Mouse (Mus musculus) stomach, embryonic 14.5 days (tissue): ENCODE results near the gene a. TPM values are rescaled to one million over a fixed set of nuclear protein-coding genes. Genes with fewer than 3 reads are reported as not detected.
"Not testable (repeated sequence)": the region's sequence is repeated elsewhere in the genome, so short reads cannot be mapped to it uniquely, and the experiment has no call there.

Experiments used
- ATAC-seq: fragments of 200-750 bp; cut with Nextera tagmentation; 2 replicates; pipeline ENCODE4 v1.8.0; 2017; ENCODE audit warnings: low read depth, moderate TSS enrichment; ENCODE audit not compliant: insufficient number of reproducible peaks, insufficient read depth, low FRiP score
- H3K27ac ChIP-seq: fragments of 300-500 bp; sonication (generic); 2 replicates; pipeline ENCODE4 v1.5.1; 2014; ENCODE audit warnings: mild to moderate bottlenecking, low read length, moderate library complexity, mixed read lengths
- H3K27me3 ChIP-seq: fragments of 300-500 bp; sonication (generic); 2 replicates; pipeline ENCODE4 v1.6.1; 2014; ENCODE audit warnings: low read length, control low read depth, mixed read lengths; ENCODE audit not compliant: control insufficient read depth, insufficient read depth
- H3K36me3 ChIP-seq: fragments of 300-500 bp; sonication (generic); 2 replicates; pipeline ENCODE4 v1.6.1; 2014; ENCODE audit warnings: mild to moderate bottlenecking, control low read depth, low read length, moderate library complexity, mixed read lengths; ENCODE audit not compliant: control insufficient read depth, insufficient read depth
- H3K4me1 ChIP-seq: fragments of 300-500 bp; sonication (generic); 2 replicates; pipeline ENCODE4 v1.6.1; 2014; ENCODE audit warnings: low read length, control low read depth, mixed read lengths; ENCODE audit not compliant: control insufficient read depth, insufficient read depth
- H3K4me2 ChIP-seq: fragments of 300-500 bp; sonication (generic); replicated peaks from 2 replicates; pipeline ENCODE4 v1.6.1; 2014; ENCODE audit warnings: low read depth, low read length, control low read depth
- H3K4me3 ChIP-seq: fragments of 300-500 bp; sonication (generic); 2 replicates; pipeline ENCODE4 v1.5.1; 2014; ENCODE audit warnings: low read depth, low read length, control low read depth
- H3K9ac ChIP-seq: fragments of 300-500 bp; sonication (generic); replicated peaks from 2 replicates; pipeline ENCODE4 v1.6.1; 2014; ENCODE audit warnings: low read depth, mild to moderate bottlenecking, control low read depth, low read length, moderate library complexity, mixed read lengths
- H3K9me3 ChIP-seq: fragments of 300-500 bp; sonication (generic); 2 replicates; pipeline ENCODE4 v1.6.1; 2016; ENCODE audit warnings: low read depth, low read length, control low read depth; ENCODE audit not compliant: control insufficient read depth
- WGBS: fragments of 180-500 bp; shearing (Covaris S2); extraction: QIAGEN DNeasy Blood & Tissue Kit; methylation state at CpG from one replicate; pipeline ENCODE4 v1.1.7; 2014; 5-methylcytosine and 5-hydroxymethylcytosine counted together
- polyA plus RNA-seq: library from polyadenylated mRNA; unstranded; fragments of >200 nt; fragmentation: Nextera tagmentation; extraction: Ambion mirVana; gene quantifications from 2 replicates; pipeline ENCODE4 v1.2.1, GENCODE M21; 2014

Gene a
- polyA plus RNA-seq, 1 experiment from 2014 or later = not detected

- H3K4me2 ChIP-seq = no peak overlapping the region
- WGBS = 84% methylated on average over 6 of the region's 6 CpGs
- no peak overlapping the region for H3K27ac ChIP-seq
- no peak overlapping the region for H3K9ac ChIP-seq
- H3K36me3 ChIP-seq = no peaks in the 10 kb centered on the region
- H3K4me3 ChIP-seq = no peak overlapping the region
- H3K27me3 ChIP-seq = no peaks in the 10 kb centered on the region
- no peak for ATAC-seq
- no peaks in the 10 kb centered on the region for H3K9me3 ChIP-seq
- no peaks in the 10 kb centered on the region for H3K4me1 ChIP-seq
Observed at GRCm38 (mm10) chr2:155012991-155013390, 221.8 kb downstream of the a start.

GRCm38 (mm10) chr2:155016751-155017150 lies 225.5 kb downstream of the a start:
- not testable (repeated sequence) for H3K4me1 ChIP-seq, H3K9me3 ChIP-seq, H3K36me3 ChIP-seq, H3K27ac ChIP-seq, H3K27me3 ChIP-seq, H3K4me3 ChIP-seq, ATAC-seq, H3K4me2 ChIP-seq, H3K9ac ChIP-seq
- WGBS = 30% methylated on average over 5 of the region's 9 CpGs

GRCm38 (mm10) chr2:155018251-155018755 lies 227.1 kb downstream of the a start, which contains the start of gene Gm14226:
Gene Gm14226, plus strand, starts transcription at chr2:155018266.
- Histone ChIP-seq H3K9ac (peak within 1 kb of the TSS; percentile 19), H3K4me3 (peak within 1 kb of the TSS; percentile 40), H3K4me2 (peak within 1 kb of the TSS; percentile 90), H3K27ac (peak within 1 kb of the TSS; percentile 86)
- H3K36me3 ChIP-seq, H3K4me1 ChIP-seq, H3K27me3 ChIP-seq, H3K9me3 ChIP-seq, ATAC-seq: not testable (repeated sequence)
- WGBS = 2% methylated on average over 24 of the region's 26 CpGs

GRCm38 (mm10) chr2:155018762-155019641 lies 227.8 kb downstream of the a start:
- Histone ChIP-seq H3K4me3 (peak overlapping the region; percentile 40), H3K4me1 (peaks cover 3% of the 10 kb centered on the region; the same call in 1 of the 2 replicates), H3K27me3 (no peaks in the 10 kb centered on the region), H3K4me2 (peak overlapping the region; percentile 90), H3K36me3 (no peaks in the 10 kb centered on the region), H3K9ac (peak overlapping the region; percentile 19), H3K9me3 (no peaks in the 10 kb centered on the region), H3K27ac (peak overlapping the region; percentile 86)
- ATAC-seq = peak; percentile 90; the same call in 1 of the 2 replicates
- under 1% methylated on average over 38 of the region's 38 CpGs for WGBS

GRCm38 (mm10) chr2:155019673-155020072 lies 228.5 kb downstream of the a start:
- whole genome bisulfite sequencing = 1% methylated on average over 22 of the region's 22 CpGs
- peak; percentile 80; the same call in 1 of the 2 replicates for ATAC-seq

GRCm38 (mm10) chr2:155020247-155020826 lies 229.1 kb downstream of the a start:
- not testable (repeated sequence) for ATAC-seq, H3K4me2 ChIP-seq

More at GRCm38 (mm10) chr2:155019673-155020072, 228.5 kb downstream of the a start:
- Histone ChIP-seq H3K27me3 (no peaks in the 10 kb centered on the region), H3K27ac (peak overlapping the region; percentile 86), H3K9me3 (no peaks in the 10 kb centered on the region), H3K9ac (peak overlapping the region; percentile 19; the same call in 1 of the 2 replicates), H3K4me1 (peaks cover 3% of the 10 kb centered on the region; the same call in 1 of the 2 replicates), H3K4me3 (peak overlapping the region; percentile 40), H3K4me2 (peak overlapping the region; percentile 90), H3K36me3 (no peaks in the 10 kb centered on the region)

GRCm38 (mm10) chr2:155030831-155031230 lies 239.6 kb downstream of the a start:
- no peak for ATAC-seq
- no peaks in the 10 kb centered on the region for H3K9me3 ChIP-seq
- no peak overlapping the region for H3K27ac ChIP-seq
- WGBS = 43% methylated on average over 7 of the region's 7 CpGs
- H3K36me3 ChIP-seq = no peaks in the 10 kb centered on the region
- H3K4me3 ChIP-seq = no peak overlapping the region
- H3K27me3 ChIP-seq = no peaks in the 10 kb centered on the region
- no peak overlapping the region for H3K9ac ChIP-seq
- no peak overlapping the region for H3K4me2 ChIP-seq
- H3K4me1 ChIP-seq = 0 out of 2 replicates have a peak, but pooled peaks cover 4% of the 10 kb centered on the region

More at GRCm38 (mm10) chr2:155020247-155020826, 229.1 kb downstream of the a start:
- 45% methylated on average over 20 of the region's 20 CpGs for WGBS
- not testable (repeated sequence) for H3K27ac ChIP-seq, H3K4me3 ChIP-seq, H3K9ac ChIP-seq, H3K36me3 ChIP-seq, H3K9me3 ChIP-seq, H3K27me3 ChIP-seq, H3K4me1 ChIP-seq

GRCm38 (mm10) chr2:155032938-155033710 lies 241.9 kb downstream of the a start:
- ATAC-seq = peak; percentile 49; the same call in 1 of the 2 replicates
- Histone ChIP-seq H3K4me3 (no peak overlapping the region), H3K9me3 (no peaks in the 10 kb centered on the region), H3K9ac (no peak overlapping the region), H3K4me1 (0 out of 2 replicates have a peak, but pooled peaks cover 4% of the 10 kb centered on the region), H3K27me3 (no peaks in the 10 kb centered on the region), H3K4me2 (0 out of 2 replicates have a peak overlapping the region, but pooled peaks have one; percentile 12), H3K36me3 (no peaks in the 10 kb centered on the region), H3K27ac (peak overlapping the region; percentile 39; the same call in 1 of the 2 replicates)
- WGBS = 26% methylated on average over 19 of the region's 19 CpGs
